Comparison of ENCODE assay signal across 16 mouse cellular contexts in the genomic region with DNA sequence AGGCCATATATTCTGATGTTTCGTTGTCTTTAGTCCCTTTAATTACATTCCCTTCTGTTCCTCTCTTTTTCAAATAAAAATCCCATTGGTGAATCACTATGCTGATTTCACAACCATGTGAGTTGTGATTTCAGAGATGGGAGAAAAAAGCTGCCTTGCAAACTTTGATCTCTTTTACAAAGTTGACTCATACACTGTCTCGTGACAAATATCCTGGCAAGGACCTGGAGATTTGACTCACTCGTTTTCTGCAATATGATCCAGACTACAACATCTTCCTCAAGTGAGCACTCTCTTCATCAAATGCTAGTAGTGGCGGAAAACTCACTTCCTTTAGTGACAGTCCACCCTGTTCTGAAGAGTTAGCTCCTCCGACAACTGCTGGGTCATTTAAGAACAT. TPM values are rescaled to one million over a fixed set of nuclear protein-coding genes. Genes with fewer than 3 reads are reported as not detected.
A peak's percentile ranks its signal among the peaks of the same experiment; 100 is the strongest.
DNase-seq lines count a peak whose midpoint lies in the region; ATAC-seq and TF ChIP-seq lines count a peak whose summit lies in the region.
"Had no signal": no experiment of that assay in that cellular context is flagged by ENCODE, and none has a peak within 500 bp of the region (broad histone marks: within the 10 kb centered on the region; RNA-seq: fewer than 3 reads in every experiment).

No protein-coding gene starts in this region.

- no peak overlapping the region for H3K4me3 ChIP-seq in forebrain, postnatal 0 days (ENCODE audit: low read depth, low read length)
- H3K4me3 ChIP-seq: heart, embryonic 15.5 days; neural tube, embryonic 13.5 days had no signal

- no peaks in the 10 kb centered on the region for H3K9me3 ChIP-seq in forebrain, postnatal 0 days (ENCODE audit: low read length)
- H3K9me3 ChIP-seq: heart, embryonic 15.5 days; neural tube, embryonic 13.5 days had no signal

- no peaks in the 10 kb centered on the region for H3K36me3 ChIP-seq in forebrain, postnatal 0 days (ENCODE audit: insufficient read depth)
- H3K36me3 ChIP-seq: heart, embryonic 15.5 days; neural tube, embryonic 13.5 days had no signal

- no peak overlapping the region for H3K4me2 ChIP-seq in forebrain, postnatal 0 days (ENCODE audit: low read depth)
- H3K4me2 ChIP-seq: heart, embryonic 15.5 days; hindbrain, embryonic 14.5 days; neural tube, embryonic 13.5 days had no signal

- no peak for TF ChIP-seq CTCF in forebrain, postnatal 0 days (IDR thresholded peaks at IDR 0.05; ENCODE audit: low read depth)

- H3K4me1 ChIP-seq in forebrain, postnatal 0 days (ENCODE audit: insufficient read depth): no peaks in the 10 kb centered on the region
- H3K4me1 ChIP-seq: neural tube, embryonic 13.5 days had no signal

- peak; percentile 27; the same call in 1 of the 2 replicates for ATAC-seq in frontal cortex, adult (ENCODE audit: low TSS enrichment)
- ATAC-seq in forebrain, postnatal 0 days: no peak
- no peak for ATAC-seq in granulocyte monocyte progenitor cell, adult 5-6 weeks (replicated peaks; ENCODE audit: poor library complexity, severe bottlenecking)
- ATAC-seq: CD4-positive, CD25-positive, alpha-beta regulatory T cell, adult 4 months had no signal

- H3K9ac ChIP-seq in forebrain, postnatal 0 days: no peak overlapping the region
- H3K9ac ChIP-seq: heart, embryonic 15.5 days; hindbrain, embryonic 14.5 days; neural tube, embryonic 13.5 days had no signal

- H3K27ac ChIP-seq in forebrain, postnatal 0 days (ENCODE audit: low read depth, low read length): no peak overlapping the region
- H3K27ac ChIP-seq: heart, embryonic 15.5 days; hindbrain, embryonic 14.5 days; neural tube, embryonic 13.5 days had no signal

- DNase-seq in frontal cortex, postnatal 25 days (ENCODE audit: low spot score in 2 of 2): no peak
- DNase-seq in 3134 (ENCODE audit: extremely low read depth, insufficient read length, low spot score) (peak; percentile 53), adipocyte (ENCODE audit: low spot score) (peak; percentile 54)
- DNase-seq in induced T-regulatory cell, adult 2 months (ENCODE audit: low read depth): peak; percentile 20
- no peak for DNase-seq in forebrain, postnatal 0 days
- no peak for DNase-seq in embryo, embryonic 10 days (ENCODE audit: low spot score)
- DNase-seq: cerebellum, adult 18-20 months; gastrocnemius, postnatal 36 days; kidney, adult 9 months had no signal

- no peaks in the 10 kb centered on the region for H3K27me3 ChIP-seq in forebrain, postnatal 0 days (ENCODE audit: insufficient read depth, low read length)
- H3K27me3 ChIP-seq: heart, embryonic 15.5 days; neural tube, embryonic 13.5 days had no signal

- 79% methylated on average over 5 of the region's 5 CpGs for WGBS in forebrain, postnatal 0 days

RNA-seq across cellular contexts. Expression of a gene that starts 21.7 kb away (rescaled TPM):
- 1.4 and 2.3 TPM in 2 replicates for total RNA-seq in forebrain, postnatal 0 days (2014; rRNA removed)
- 0.24 and 0.50 TPM in 2 replicates for polyA plus RNA-seq in forebrain, postnatal 0 days (2015; fragmentation: Nextera tagmentation; extraction: Ambion mirVana)
- total RNA-seq in granulocyte monocyte progenitor cell, adult 5-6 weeks (2014; fragmentation: Nextera tagmentation): not detected in 2 replicates
- total RNA-seq in granulocyte monocyte progenitor cell, adult 5-6 weeks (2017): not detected in 2 replicates
- total RNA-seq: gastrocnemius, postnatal 36 days had no signal
- polyA plus RNA-seq: CD4-positive, CD25-positive, alpha-beta regulatory T cell, adult 4 months; spleen, adult 2 months had no signal

Comparison
In these comparisons a context has a peak if more than half of its experiments do, and no peak if none do; other contexts are left out.
1. DNase-seq: peak in 3134 (single experiment), adipocyte (single experiment) and induced T-regulatory cell, adult 2 months (single experiment); none in frontal cortex, postnatal 25 days (0 of 2), forebrain, postnatal 0 days (single experiment) and embryo, embryonic 10 days (single experiment).